Mouse (Mus musculus) liver, embryonic 14.5 days (tissue): ENCODE measurements around the gene Prkcb. TPM values are rescaled to one million over a fixed set of nuclear protein-coding genes. Genes with fewer than 3 reads are reported as not detected.

Source experiments
- ATAC-seq: fragments of 200-750 bp; cut with Nextera tagmentation; 2 replicates; pipeline ENCODE4 v1.8.0; 2017; ENCODE audit warnings: moderate number of reproducible peaks, mild to moderate bottlenecking, moderate library complexity; ENCODE audit not compliant: insufficient read depth
- DNase-seq, 3 experiments: peaks; one replicate each; pipeline ENCODE4 v3.0.0-alpha.2; 2012 to 2013; ENCODE audit warnings: low read depth in 3 of 3, low spot score in 3 of 3
- H3K27ac ChIP-seq: fragments of 300-500 bp; sonication (generic); 2 replicates; pipeline ENCODE4 v1.5.1; 2014; ENCODE audit warnings: moderate library complexity, mild to moderate bottlenecking, control low read depth, inconsistent platforms
- H3K27me3 ChIP-seq: fragments of 300-500 bp; sonication (generic); 2 replicates; pipeline ENCODE4 v1.6.1; 2014; ENCODE audit warnings: mild to moderate bottlenecking, low read length, moderate library complexity; ENCODE audit not compliant: control insufficient read depth, insufficient read depth
- H3K36me3 ChIP-seq: fragments of 300-500 bp; sonication (generic); replicated peaks from 2 replicates; pipeline ENCODE4 v1.6.1; 2014; ENCODE audit warnings: low read depth; ENCODE audit not compliant: control insufficient read depth, insufficient read depth
- H3K4me1 ChIP-seq, 2 experiments: fragments of 200-500 bp in 1 of 2; fragments of 300-500 bp in 1 of 2; sonication (generic) in 1 of 2; replicated peaks; 2 replicates each; pipeline ENCODE4 v1.6.1; 2012 to 2014; ENCODE audit warnings: antibody characterized with exemption in 1 of 2, inconsistent platforms in 1 of 2, low read length in 1 of 2; ENCODE audit not compliant: control insufficient read depth in 2 of 2, insufficient read depth in 2 of 2
- H3K4me2 ChIP-seq: fragments of 300-500 bp; sonication (generic); 2 replicates; pipeline ENCODE4 v1.6.1; 2014; ENCODE audit warnings: low read depth, mild to moderate bottlenecking, control low read depth, moderate library complexity
- H3K4me3 ChIP-seq, 2 experiments: fragments of 200-500 bp in 1 of 2; fragments of 300-500 bp in 1 of 2; sonication (generic) in 1 of 2; 2 replicates each; pipeline ENCODE4 v1.5.1; 2012 to 2014; ENCODE audit warnings: low read depth in 2 of 2, low read length in 2 of 2, mild to moderate bottlenecking in 2 of 2, control low read depth in 1 of 2, inconsistent platforms in 1 of 2, moderate library complexity in 1 of 2; ENCODE audit not compliant: insufficient read depth in 1 of 2
- H3K9ac ChIP-seq: fragments of 300-500 bp; sonication (generic); replicated peaks from 2 replicates; pipeline ENCODE4 v1.6.1; 2014; ENCODE audit warnings: mild to moderate bottlenecking, control low read depth, moderate library complexity
- H3K9me3 ChIP-seq: fragments of 300-500 bp; sonication (generic); 2 replicates; pipeline ENCODE4 v1.6.1; 2016; ENCODE audit warnings: low read length, mixed read lengths; ENCODE audit not compliant: control insufficient read depth
- CTCF ChIP-seq: IDR thresholded peaks from 2 replicates; pipeline ENCODE4 v1.5.1; 2016; ENCODE audit warnings: antibody characterized with exemption, low read depth, control low read depth
- EP300 ChIP-seq: IDR thresholded peaks from 2 replicates; pipeline ENCODE4 v1.6.1; 2016; ENCODE audit warnings: antibody characterized with exemption, low read depth
- WGBS: fragments of 180-500 bp; shearing (Covaris S2); extraction: QIAGEN DNeasy Blood & Tissue Kit; methylation state at CpG from one replicate; pipeline ENCODE4 v1.1.7; 2014; ENCODE audit not compliant: insufficient replicate concordance; 5-methylcytosine and 5-hydroxymethylcytosine counted together
- polyA plus RNA-seq, 2 experiments: library from polyadenylated mRNA; depleted of rRNA in 1 of 2; stranded (reverse) in 1 of 2; unstranded in 1 of 2; fragments of >200 nt; fragmentation: Nextera tagmentation in 1 of 2; extraction: Ambion mirVana in 1 of 2; gene quantifications; 2 replicates each; pipeline versions ENCODE4 v1.2.1 to v1.2.3; 2012 to 2014

Prkcb gene
- polyA plus RNA-seq, 2 experiments = 1.6 to 2.3 TPM

GRCm38 (mm10) chr7:122460020-122460419 lies 171.5 kb downstream of the Prkcb start:
- Histone ChIP-seq H3K4me2 (no peak overlapping the region), H3K9me3 (no peaks in the 10 kb centered on the region), H3K27ac (no peak overlapping the region), H3K27me3 (no peaks in the 10 kb centered on the region), H3K4me1 (no peaks in the 10 kb centered on the region), H3K9ac (no peak overlapping the region), H3K4me3 (no peak overlapping the region), H3K36me3 (no peaks in the 10 kb centered on the region)
- ATAC-seq (no peak), DNase-seq (no peak)
- 37% methylated on average over 2 of the region's 2 CpGs for WGBS
- TF ChIP-seq CTCF (no peak), EP300 (no peak)

GRCm38 (mm10) chr7:122465823-122466549 lies 177.4 kb downstream of the Prkcb start:
- Histone ChIP-seq H3K27ac (no peak overlapping the region), H3K9me3 (no peaks in the 10 kb centered on the region), H3K9ac (no peak overlapping the region), H3K4me2 (no peak overlapping the region), H3K27me3 (no peaks in the 10 kb centered on the region), H3K4me1 (no peaks in the 10 kb centered on the region), H3K36me3 (no peaks in the 10 kb centered on the region), H3K4me3 (no peak overlapping the region)
- DNase-seq = no peak
- TF ChIP-seq EP300 (no peak), CTCF (peak; percentile 68)
- 25% methylated on average over 8 of the region's 8 CpGs for WGBS
- no peak for ATAC-seq

- Histone ChIP-seq H3K36me3 (no peaks in the 10 kb centered on the region), H3K27me3 (no peaks in the 10 kb centered on the region), H3K4me2 (no peak overlapping the region), H3K4me3 (no peak overlapping the region), H3K9ac (no peak overlapping the region), H3K9me3 (no peaks in the 10 kb centered on the region), H3K27ac (no peak overlapping the region), H3K4me1 (no peaks in the 10 kb centered on the region)
- ATAC-seq (no peak), DNase-seq (no peak)
- WGBS = 58% methylated on average over 2 of the region's 2 CpGs
- TF ChIP-seq CTCF (no peak), EP300 (no peak)
These were observed 178.2 kb downstream of the Prkcb start for GRCm38 (mm10) chr7:122466722-122467121.

GRCm38 (mm10) chr7:122467831-122468230 lies 179.3 kb downstream of the Prkcb start:
- no peak overlapping the region for H3K27ac ChIP-seq
- no peaks in the 10 kb centered on the region for H3K4me1 ChIP-seq
- H3K9ac ChIP-seq = no peak overlapping the region
- H3K9me3 ChIP-seq = no peaks in the 10 kb centered on the region
- ATAC-seq = no peak
- H3K4me2 ChIP-seq = no peak overlapping the region
- H3K4me3 ChIP-seq = no peak overlapping the region
- no peak for DNase-seq
- TF ChIP-seq EP300 = no peak
- no peak for TF ChIP-seq CTCF
- H3K36me3 ChIP-seq = no peaks in the 10 kb centered on the region
- 56% methylated on average over 8 of the region's 8 CpGs for WGBS
- no peaks in the 10 kb centered on the region for H3K27me3 ChIP-seq

GRCm38 (mm10) chr7:122470370-122471280 lies 182.1 kb downstream of the Prkcb start:
- H3K9ac ChIP-seq = no peak overlapping the region
- no peak for ATAC-seq

More at GRCm38 (mm10) chr7:122470370-122471280, 182.1 kb downstream of the Prkcb start:
- TF ChIP-seq EP300 (no peak), CTCF (peak; percentile 89)
- Histone ChIP-seq H3K4me1 (no peaks in the 10 kb centered on the region), H3K27ac (no peak overlapping the region), H3K36me3 (no peaks in the 10 kb centered on the region), H3K9me3 (no peaks in the 10 kb centered on the region), H3K27me3 (no peaks in the 10 kb centered on the region), H3K4me2 (no peak overlapping the region), H3K4me3 (no peak overlapping the region)
- WGBS = 42% methylated on average over 18 of the region's 18 CpGs
- DNase-seq = peak; percentile 3 to 14 (median 12)
